Mouse (Mus musculus): ENCODE results near the gene Cfap70.
A peak's percentile ranks its signal among the peaks of the same experiment; 100 is the strongest.

The Cfap70 gene

GRCm38 (mm10) chr14:20451765-20452331 is at the start of gene Cfap70:
Cfap70 (minus strand) TSS chr14:20452226.
- DNase-seq (ENCODE audit: low spot score in 2 of 2), result peak; percentile 24 to 67

DNA sequence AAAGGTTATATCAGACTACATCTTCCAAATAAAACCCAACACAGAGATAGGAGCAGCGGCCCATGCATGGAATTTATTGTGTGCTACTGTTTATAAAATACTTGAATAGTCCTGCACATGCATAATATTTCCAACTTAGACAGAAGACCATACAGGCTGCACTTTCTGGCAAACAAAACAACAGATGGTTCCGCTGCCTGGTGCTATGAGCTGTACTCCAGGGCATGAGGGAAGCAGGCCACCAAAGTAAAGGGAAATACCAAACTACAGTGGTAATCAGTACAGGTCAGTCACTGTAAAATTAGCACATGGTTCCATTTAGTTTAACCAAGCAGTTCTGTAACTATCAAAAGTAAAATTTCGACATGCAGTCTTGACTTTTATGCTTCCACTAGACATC is 48.0 kb upstream of the Cfap70 start:
- no peak for DNase-seq (ENCODE audit: low spot score in 2 of 2)

DNA sequence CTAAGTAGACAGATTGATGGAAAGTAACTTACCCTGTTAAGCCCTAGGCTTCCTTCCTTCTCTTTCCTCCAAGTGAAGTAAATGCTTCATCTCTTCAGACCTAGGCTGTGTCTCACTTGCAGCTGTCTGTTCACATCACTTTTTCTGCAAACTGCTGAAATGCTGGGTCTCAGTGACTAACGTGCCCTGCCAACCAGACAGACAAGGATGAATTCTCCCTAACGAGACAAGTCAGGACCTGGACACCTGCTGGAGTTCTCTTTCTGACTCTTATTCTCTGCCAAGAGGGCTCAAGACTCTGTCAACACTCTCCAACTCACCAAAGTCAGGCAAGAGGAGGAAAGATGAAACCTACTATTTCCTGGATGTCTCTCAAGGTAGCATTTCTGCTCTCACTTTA is 44.6 kb upstream of the Cfap70 start, which contains the start of gene Mss51:
Gene Mss51 (minus strand): TSS at position 299 of the 400 bp plus-strand sequence.
- no peak for DNase-seq (ENCODE audit: low spot score in 2 of 2)

DNA sequence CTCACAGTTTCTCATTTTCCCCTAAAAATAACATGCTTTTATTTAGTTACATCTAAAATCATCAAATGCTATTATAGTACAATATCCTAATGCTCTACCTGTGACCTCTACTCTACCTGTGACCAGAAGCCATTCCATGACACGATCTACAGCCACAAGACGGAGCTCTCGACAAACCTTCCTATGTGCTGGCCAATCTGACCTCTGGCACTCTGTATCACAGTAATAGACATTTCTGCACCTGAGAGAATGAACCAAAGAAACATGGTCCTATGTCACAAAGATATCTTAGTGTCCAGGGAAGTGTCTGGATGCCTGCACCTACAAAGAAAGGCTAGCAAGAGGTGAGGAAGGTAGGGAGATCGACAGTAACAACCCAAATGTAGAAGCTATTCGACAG is 34.0 kb upstream of the Cfap70 start:
- DNase-seq (ENCODE audit: low spot score in 2 of 2), result no peak

- DNase-seq (ENCODE audit: low spot score in 2 of 2), result no peak
Observed at GRCm38 (mm10) chr14:20482051-20482751, 30.2 kb upstream of the Cfap70 start.

GRCm38 (mm10) chr14:20481211-20481610 is 29.2 kb upstream of the Cfap70 start:
- no peak for DNase-seq (ENCODE audit: low spot score in 2 of 2)

GRCm38 (mm10) chr14:20480195-20480579 is 28.2 kb upstream of the Cfap70 start:
- no peak for DNase-seq (ENCODE audit: low spot score in 2 of 2)

DNA sequence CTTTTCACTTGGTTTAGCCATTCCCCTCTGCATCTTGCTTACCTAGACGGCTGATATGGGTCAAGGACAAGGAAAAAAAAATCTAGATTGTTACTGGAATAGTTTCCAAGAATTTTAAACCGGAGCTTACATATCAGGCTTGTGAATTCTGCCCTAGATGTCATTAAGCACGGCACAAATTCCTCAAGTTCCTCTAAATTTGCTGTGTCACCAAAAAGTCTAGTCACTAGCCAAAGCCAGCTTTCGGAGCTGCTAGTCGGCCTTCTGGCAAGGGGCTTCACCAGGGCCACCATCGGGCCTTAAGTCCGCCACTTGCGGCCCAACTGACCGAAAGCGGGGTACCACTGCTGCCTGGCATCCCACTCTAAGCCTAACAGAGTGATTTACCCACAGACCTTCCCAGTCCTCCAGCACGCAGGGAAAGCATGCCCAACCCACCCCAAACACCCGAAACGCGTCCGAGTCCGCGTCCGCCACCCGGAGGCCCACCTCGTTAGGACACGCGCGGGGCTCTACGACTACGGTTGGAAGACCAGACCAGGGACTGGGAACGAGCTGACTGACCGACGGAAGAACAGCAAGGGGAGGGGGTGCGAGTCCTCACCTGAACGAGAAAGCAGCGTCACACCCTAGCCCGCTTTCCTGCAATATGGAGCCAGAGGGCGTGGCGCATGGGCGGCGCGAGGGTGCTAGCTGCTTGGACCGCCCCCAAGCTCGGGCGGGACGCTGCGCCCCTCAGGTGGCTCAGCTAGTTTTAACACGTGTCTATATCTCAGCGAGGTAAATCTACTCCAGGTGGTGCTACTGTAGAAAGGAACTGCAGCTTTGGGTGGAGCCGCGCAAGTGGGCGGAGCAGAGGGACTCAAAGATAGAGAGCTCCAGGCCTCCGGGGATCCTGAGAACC is 27.5 kb upstream of the Cfap70 start, which contains the start of gene Anxa7:
Gene Anxa7 (minus strand): TSS at position 843 of the 904 bp plus-strand sequence.
- DNase-seq (ENCODE audit: low spot score in 2 of 2), result peak; percentile 76 to 80

DNA sequence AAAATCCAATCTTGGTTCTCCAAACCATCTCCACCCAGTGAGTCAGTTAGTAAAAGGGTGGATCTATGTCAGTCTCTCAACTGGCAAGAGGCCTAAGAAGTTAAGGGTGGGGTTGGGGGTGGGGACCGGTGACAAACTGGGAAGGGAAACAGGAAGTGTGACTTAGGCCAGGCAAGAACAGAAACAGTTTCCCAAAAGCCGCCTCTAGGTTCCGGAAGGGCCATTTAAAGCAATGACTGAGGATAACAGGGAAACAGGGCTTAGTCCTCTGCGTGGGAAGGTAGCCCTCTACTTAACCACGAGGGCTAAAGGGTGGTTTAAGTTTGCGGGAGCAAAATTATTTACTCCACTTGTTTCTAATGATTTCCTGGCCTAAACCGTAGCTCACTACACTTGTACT is 26.8 kb upstream of the Cfap70 start:
- DNase-seq (ENCODE audit: low spot score in 2 of 2), result no peak

GRCm38 (mm10) chr14:20478385-20478784 is 26.4 kb upstream of the Cfap70 start:
- no peak for DNase-seq (ENCODE audit: low spot score in 2 of 2)

DNA sequence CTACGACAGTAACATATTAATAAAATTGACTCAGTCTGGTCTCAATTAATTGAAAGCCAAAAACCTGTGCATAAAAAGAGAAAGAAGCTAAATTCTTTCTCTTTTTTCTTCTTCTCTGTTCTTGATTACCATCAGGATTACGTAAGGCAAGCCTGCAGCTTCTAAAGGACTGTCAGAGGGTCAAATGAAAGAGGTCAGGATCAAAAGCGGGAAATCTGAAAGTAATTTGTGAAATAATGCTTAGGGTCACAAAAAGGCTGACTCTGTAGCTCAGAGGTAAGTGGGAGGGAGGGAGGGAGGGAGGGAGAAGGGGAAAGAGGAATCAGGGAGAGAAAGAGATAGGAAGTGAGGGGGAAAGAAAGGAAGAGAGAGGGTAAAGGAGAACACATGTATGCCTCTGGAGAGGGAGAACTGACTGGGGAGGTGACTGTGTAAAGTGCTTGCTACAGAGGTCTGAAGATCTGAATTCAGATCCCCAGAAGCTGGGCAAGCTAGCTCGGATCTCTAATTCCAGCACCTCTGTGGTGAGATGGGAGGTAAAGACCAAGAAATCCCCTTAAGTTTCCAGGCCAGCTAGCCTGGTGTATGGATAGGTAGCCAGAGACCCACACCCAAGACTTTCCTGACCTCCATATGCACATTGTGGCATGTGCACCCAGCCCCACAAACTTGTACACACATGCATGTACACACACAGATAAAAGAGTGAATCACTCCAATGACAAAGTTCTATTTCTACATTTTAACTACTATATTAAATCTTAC is 25.4 kb upstream of the Cfap70 start:
- DNase-seq (ENCODE audit: low spot score in 2 of 2), result no peak

DNA sequence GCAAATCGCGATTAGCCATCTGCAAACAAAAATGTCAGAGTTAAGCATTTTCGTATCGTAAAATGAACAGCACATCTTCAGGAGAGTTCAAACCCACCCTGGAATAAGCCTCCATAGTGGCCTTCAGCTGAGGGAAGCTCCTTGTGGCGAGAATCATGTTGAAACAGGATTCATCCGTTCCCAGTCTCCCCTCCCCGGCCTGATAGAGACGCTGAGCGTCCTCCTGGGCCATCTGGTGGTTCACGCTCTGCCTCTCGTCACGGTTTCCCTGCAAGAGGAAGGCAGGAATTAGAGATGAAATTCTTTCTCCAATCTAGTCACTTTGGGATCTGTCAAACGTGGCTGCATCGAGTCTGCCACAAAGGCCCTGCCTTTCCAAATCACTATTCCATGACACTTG is 8.2 kb upstream of the Cfap70 start:
- DNase-seq (ENCODE audit: low spot score in 2 of 2), result no peak

DNA sequence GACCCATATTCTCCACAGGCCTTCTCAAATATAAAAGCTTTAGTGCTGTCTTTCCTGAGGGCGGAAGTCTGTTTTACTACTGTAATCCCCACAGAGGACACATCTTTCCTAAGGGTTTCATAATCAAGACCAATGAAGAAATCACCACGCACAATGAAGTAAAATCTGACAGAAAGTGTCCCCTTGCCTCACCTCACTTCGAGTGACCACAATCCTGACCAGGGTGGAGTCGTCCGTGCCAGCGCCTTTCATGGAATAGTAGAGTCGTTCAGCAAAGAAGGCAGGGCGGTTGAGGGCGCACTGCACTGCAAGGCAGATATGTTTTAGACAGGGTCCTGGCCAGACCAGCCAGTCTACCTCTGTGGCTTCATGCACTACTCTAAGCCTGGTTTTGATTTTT is 6.4 kb upstream of the Cfap70 start:
- DNase-seq (ENCODE audit: low spot score in 2 of 2), result no peak

DNA sequence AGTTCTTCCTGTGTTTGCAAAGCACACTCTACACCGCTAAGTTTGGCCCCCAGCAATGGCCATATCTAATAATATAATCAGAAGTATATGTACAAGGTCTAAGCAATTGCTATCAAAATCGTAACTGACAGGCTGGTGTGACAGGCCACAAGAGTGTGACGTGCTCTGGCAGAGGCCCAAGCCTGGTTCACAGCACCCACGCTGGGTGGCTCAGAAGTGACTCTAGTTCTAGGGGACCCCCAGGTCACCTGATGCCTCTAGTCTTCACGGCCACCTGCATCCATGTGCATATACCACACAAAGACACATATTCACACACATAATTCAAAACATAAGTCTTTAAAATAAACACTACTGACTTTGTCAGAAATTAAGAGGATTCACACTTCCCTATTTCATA is 903 bp upstream of the Cfap70 start:
- DNase-seq (ENCODE audit: low spot score in 2 of 2), result no peak

DNA sequence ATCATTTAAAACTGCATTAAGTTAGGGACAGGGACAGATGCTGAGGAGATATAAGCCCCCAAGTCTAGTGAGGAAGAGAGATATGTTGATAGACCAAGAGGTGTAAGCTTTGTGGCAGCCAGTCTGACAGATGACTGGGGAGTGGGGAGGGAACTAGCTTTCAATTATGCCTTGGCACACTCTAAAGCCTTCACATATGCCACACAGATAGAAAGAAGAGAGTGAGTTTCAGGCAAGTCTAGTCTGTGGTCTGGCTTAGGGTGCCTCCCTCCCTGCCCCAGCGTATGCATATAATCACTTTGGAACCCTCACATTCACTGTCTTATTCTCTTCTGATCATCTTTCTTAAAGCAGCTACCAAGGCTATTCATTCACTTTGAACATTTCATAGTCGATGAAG is 724 bp downstream of the Cfap70 start:
- DNase-seq (ENCODE audit: low spot score in 2 of 2), result no peak

- peak; percentile 52 to 57 for DNase-seq (ENCODE audit: low spot score in 2 of 2)
Observed at GRCm38 (mm10) chr14:20447209-20447608, 4.8 kb downstream of the Cfap70 start.

DNA sequence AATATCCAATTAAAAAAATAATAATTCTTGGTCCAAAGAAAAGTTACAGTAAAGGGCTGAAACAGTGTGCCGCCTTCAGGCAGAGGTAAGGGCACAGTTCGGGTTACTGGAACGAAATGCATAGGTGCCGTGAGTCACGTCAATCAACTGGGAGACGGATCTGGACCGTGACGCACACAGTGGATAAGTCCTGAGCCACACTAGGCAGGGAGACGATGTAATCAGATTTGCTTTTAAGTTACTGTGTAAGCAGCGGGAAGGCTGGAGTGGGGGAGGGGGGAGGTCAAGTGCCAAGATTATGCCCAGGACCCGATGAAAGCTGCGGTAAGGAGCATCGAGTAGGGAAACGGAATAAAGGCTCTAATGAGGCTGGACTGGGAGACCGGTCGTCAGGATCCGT is 9.8 kb downstream of the Cfap70 start:
- no peak for DNase-seq (ENCODE audit: low spot score in 2 of 2)

DNA sequence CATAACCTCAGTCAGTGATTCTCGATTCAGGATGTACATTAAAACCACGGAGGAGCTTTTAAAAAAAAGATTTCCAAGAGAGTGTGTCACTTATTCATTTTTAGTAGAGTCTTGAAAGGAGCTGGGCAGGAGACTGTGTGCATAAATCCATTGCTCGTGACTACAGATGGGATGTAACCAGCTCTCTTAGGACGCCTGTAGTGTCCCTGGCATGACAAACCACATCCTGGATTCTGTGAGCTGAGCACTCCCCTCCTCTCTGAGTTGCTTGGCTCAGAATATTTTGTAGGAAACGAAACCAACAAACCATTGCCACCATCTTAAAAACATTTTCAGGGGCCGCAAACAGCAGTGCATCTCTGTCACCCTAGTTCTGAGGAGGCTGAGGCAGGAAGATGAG is 15.1 kb downstream of the Cfap70 start:
- DNase-seq (ENCODE audit: low spot score in 2 of 2), result no peak

DNA sequence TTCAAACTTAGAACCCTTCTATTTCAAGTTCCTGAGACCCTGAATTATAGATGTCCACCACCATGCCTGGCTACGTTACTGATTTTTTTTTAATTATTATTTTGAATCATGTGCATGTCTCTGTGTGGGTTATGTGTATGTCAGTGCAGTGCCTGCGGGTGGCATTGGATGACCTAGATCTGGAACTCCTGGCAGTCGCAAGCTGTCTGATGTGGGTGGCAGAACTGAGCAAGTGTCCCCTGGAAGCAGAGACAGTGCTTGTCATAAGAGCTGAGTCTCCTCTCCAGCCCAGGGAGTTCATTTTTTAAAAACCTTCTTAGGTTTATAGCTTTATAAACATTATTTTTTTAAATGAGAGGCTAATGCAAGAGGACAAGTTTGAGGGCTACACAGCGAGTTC is 19.6 kb downstream of the Cfap70 start:
- DNase-seq (ENCODE audit: low spot score in 2 of 2), result peak in 1 of 2 experiments; percentile 12

DNA sequence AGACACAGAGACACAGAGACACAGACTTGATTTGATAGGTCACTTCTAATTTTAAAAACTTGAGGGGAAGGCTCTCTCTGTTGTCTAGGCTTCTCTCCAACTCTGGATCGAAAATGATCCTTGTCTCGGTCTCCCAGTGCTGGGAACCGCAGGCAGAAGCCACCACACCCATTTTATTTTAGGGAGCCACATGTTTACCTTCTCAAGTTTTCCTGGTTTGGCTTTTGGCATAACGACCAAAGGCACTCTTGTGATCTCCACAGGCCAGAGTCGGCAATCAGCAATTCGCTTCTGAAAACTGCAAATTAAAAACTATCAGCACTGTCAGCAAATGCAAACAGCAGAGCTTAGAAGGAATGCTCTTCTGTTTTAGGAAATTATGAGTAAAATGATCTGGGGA is 20.3 kb downstream of the Cfap70 start:
- DNase-seq (ENCODE audit: low spot score in 2 of 2), result no peak

DNA sequence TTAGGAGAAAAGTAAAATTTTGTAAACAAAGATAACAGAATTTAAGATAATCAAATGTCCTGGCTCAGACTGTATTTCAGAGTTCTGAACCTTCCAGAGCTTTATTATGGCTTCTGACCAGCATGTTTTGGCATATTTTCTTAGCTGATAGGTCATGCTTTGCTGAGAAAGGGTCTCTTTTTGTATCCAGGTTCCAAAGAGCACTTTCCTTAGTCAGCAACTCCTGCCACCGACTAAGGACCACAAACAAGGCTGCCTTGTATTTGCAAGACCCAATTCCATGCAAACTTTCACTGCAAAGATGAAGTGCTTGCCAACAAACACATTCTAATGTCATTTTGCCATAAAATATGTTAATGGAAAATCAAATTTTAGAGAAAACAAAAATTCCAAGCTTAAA is 22.2 kb downstream of the Cfap70 start:
- no peak for DNase-seq (ENCODE audit: low spot score in 2 of 2)

- DNase-seq (ENCODE audit: low spot score in 2 of 2), result no peak
Observed at GRCm38 (mm10) chr14:20428593-20428992, 23.4 kb downstream of the Cfap70 start.
